ENCODE assay signal across 8 mouse cellular contexts in the genomic region with DNA sequence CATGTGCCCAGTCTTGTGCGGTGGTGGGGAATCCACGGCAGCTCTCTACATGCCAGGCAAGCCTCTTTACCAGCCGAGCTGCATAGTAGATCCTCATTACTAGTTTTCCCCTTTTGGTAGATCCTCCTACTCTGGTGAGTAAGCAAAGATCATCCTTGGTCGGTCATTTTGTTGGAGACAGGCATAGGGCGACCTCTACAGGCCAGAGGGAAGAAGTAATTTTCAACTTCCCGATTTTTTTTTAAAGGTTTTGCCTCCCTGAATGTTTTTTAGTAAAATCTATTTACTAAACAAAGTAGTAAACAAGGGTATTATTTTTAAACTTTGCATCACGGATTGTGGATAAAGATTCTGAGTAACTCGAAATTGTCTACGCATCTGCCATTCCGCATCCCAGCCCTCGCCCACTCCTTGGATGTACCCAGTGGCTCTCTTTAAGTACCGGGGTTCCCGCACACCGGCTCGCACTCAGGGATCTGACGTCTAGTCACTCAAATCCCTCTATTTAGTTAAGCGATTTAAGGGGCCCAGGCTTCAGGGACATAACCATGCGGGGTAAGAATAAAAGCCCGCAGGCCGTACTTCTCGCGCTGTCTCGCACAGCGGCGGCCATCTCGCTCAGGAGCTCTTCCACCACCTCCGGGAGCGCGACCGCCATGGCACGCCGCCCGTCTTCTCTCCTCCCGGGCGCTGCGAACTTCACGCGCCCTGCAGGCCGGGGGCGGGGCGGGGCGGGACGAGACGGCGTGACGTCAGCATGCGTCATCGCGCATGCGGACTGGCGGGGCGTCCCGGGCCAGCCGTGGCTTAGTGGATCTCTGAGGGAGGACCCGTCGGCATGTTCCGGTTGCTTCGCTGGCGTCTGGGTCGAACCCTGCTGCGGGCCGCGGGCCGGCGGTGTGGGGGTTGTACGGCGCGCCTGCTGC. TPM values are rescaled to one million over a fixed set of nuclear protein-coding genes. Genes with fewer than 3 reads are reported as not detected.
DNase-seq lines count a peak whose midpoint lies in the region; ATAC-seq lines count a peak whose summit lies in the region.

A gene (minus strand): TSS at position 701 of the 926 bp plus-strand sequence.
A gene (plus strand): TSS at position 799 of the 926 bp plus-strand sequence.

- H3K4me2 ChIP-seq in heart, embryonic 14.5 days (ENCODE audit: low read length), result peak within 1 kb of the TSS; percentile 73
- H3K4me2 ChIP-seq in liver, embryonic 13.5 days, result peak within 1 kb of the TSS; percentile 86
- peak within 1 kb of the TSS; percentile 74 for H3K4me2 ChIP-seq in stomach, embryonic 16.5 days (ENCODE audit: low read depth, low read length)

- peak within 1 kb of the TSS; percentile 87 to 96 for H3K27ac ChIP-seq in heart, embryonic 14.5 days (replicated peaks in 1 of 2; ENCODE audit: control insufficient read depth in 1 of 2, insufficient read depth in 1 of 2, low read depth in 2 of 2, low read length in 2 of 2)
- peak within 1 kb of the TSS; percentile 93 for H3K27ac ChIP-seq in liver, embryonic 13.5 days
- H3K27ac ChIP-seq in stomach, embryonic 16.5 days (ENCODE audit: low read length), result peak within 1 kb of the TSS; percentile 93

- peak; percentile 85 for ATAC-seq in CD4-positive, CD25-positive, alpha-beta regulatory T cell, adult 4 months
- ATAC-seq in heart, embryonic 14.5 days (ENCODE audit: insufficient number of reproducible peaks, insufficient read depth, low FRiP score, low read depth), result peak; percentile 95
- peak; percentile 94 for ATAC-seq in liver, embryonic 13.5 days (ENCODE audit: low read depth)
- ATAC-seq in stomach, embryonic 16.5 days (ENCODE audit: insufficient read depth, low FRiP score), result peak; percentile 96

- H3K27me3 ChIP-seq in heart, embryonic 14.5 days (ENCODE audit: control insufficient read depth, insufficient read depth, low read length), result no peaks in the 10 kb centered on the region
- no peaks in the 10 kb centered on the region for H3K27me3 ChIP-seq in liver, embryonic 13.5 days
- H3K27me3 ChIP-seq in stomach, embryonic 16.5 days (ENCODE audit: control insufficient read depth, insufficient read depth, low read length), result no peaks in the 10 kb centered on the region

- H3K36me3 ChIP-seq in heart, embryonic 14.5 days (ENCODE audit: control insufficient read depth, insufficient read depth, low read length), result peaks cover 30% of the 10 kb centered on the region
- H3K36me3 ChIP-seq in liver, embryonic 13.5 days, result peaks cover 13% of the 10 kb centered on the region; the same call in 1 of the 2 replicates
- no peaks in the 10 kb centered on the region; the same call in 1 of the 2 replicates for H3K36me3 ChIP-seq in stomach, embryonic 16.5 days (ENCODE audit: control insufficient read depth, insufficient read depth, low read length)

- DNase-seq in c-Kit-negative CD71-positive TER-119-positive erythroid progenitor cells, embryonic 14.5 days (ENCODE audit: low read depth, low spot score), result peak; percentile 87
- peak; percentile 69 for DNase-seq in fibroblast of lung, adult 2 months (ENCODE audit: low read depth)
- peak; percentile 97 for DNase-seq in kidney, postnatal 14 days
- peak; percentile 86 for DNase-seq in liver, embryonic 13.5 days
- DNase-seq in neural tube, embryonic 10.5 days (ENCODE audit: extremely low spot score, low spot score), result peak; percentile 95

- WGBS in heart, embryonic 14.5 days, result under 1% methylated on average over 68 of the region's 68 CpGs
- under 1% methylated on average over 59 of the region's 68 CpGs for WGBS in liver, embryonic 13.5 days (ENCODE audit: insufficient replicate concordance)
- under 1% methylated on average over 68 of the region's 68 CpGs for WGBS in stomach, embryonic 16.5 days

- H3K9me3 ChIP-seq in heart, embryonic 14.5 days (ENCODE audit: control insufficient read depth, low read length), result no peaks in the 10 kb centered on the region
- no peaks in the 10 kb centered on the region for H3K9me3 ChIP-seq in liver, embryonic 13.5 days (replicated peaks)
- no peaks in the 10 kb centered on the region for H3K9me3 ChIP-seq in stomach, embryonic 16.5 days (replicated peaks; ENCODE audit: control insufficient read depth, low read length)

- peak within 1 kb of the TSS; percentile 64 to 88 for H3K4me3 ChIP-seq in heart, embryonic 14.5 days (ENCODE audit: control insufficient read depth in 1 of 2, insufficient read depth in 1 of 2, low read depth in 1 of 2, low read length in 2 of 2)
- H3K4me3 ChIP-seq in liver, embryonic 13.5 days (replicated peaks), result peak within 1 kb of the TSS; percentile 86
- peak within 1 kb of the TSS; percentile 87 for H3K4me3 ChIP-seq in stomach, embryonic 16.5 days (replicated peaks; ENCODE audit: low read length)

- H3K4me1 ChIP-seq in heart, embryonic 14.5 days (ENCODE audit: control insufficient read depth in 2 of 2, insufficient read depth in 2 of 2, low read length in 2 of 2), result peaks cover 0 to 8% of the 10 kb centered on the region in 2 experiments; a peak in 1 of 4 replicates
- H3K4me1 ChIP-seq in liver, embryonic 13.5 days (replicated peaks), result peaks cover 28% of the 10 kb centered on the region
- H3K4me1 ChIP-seq in stomach, embryonic 16.5 days (ENCODE audit: control insufficient read depth, insufficient read depth, low read length), result peaks cover 7% of the 10 kb centered on the region; the same call in 1 of the 2 replicates

- H3K9ac ChIP-seq in heart, embryonic 14.5 days (ENCODE audit: low read length), result peak within 1 kb of the TSS; percentile 76
- H3K9ac ChIP-seq in liver, embryonic 13.5 days, result peak within 1 kb of the TSS; percentile 83
- peak within 1 kb of the TSS; percentile 86 for H3K9ac ChIP-seq in stomach, embryonic 16.5 days (ENCODE audit: low read length)

RNA-seq across cellular contexts. Expression of the first gene that starts in this region (rescaled TPM):
- 1 to 10 TPM; 9.6 to 9.7 TPM for polyA plus RNA-seq in CD4-positive, CD25-positive, alpha-beta regulatory T cell, adult 4 months (2017; shearing (Covaris generic))
- 19.7 and 22.2 TPM in 2 replicates for polyA plus RNA-seq in heart, embryonic 14.5 days (2014; fragmentation: Nextera tagmentation; extraction: Ambion mirVana)
- 11.3 and 13.0 TPM in 2 replicates for polyA plus RNA-seq in liver, embryonic 13.5 days (2015; fragmentation: Nextera tagmentation; extraction: Ambion mirVana)
- 18.4 and 19.8 TPM in 2 replicates for polyA plus RNA-seq in stomach, embryonic 16.5 days (2015; fragmentation: Nextera tagmentation; extraction: Ambion mirVana)

RNA-seq across cellular contexts. Expression of the second gene that starts in this region (rescaled TPM):
- polyA plus RNA-seq in CD4-positive, CD25-positive, alpha-beta regulatory T cell, adult 4 months (2017; shearing (Covaris generic)), result 10 to 100 TPM; 11.0 to 11.6 TPM
- polyA plus RNA-seq in heart, embryonic 14.5 days (2014; fragmentation: Nextera tagmentation; extraction: Ambion mirVana), result 16.1 and 19.4 TPM in 2 replicates
- polyA plus RNA-seq in liver, embryonic 13.5 days (2015; fragmentation: Nextera tagmentation; extraction: Ambion mirVana), result 3.9 and 4.4 TPM in 2 replicates
- 14.6 and 14.9 TPM in 2 replicates for polyA plus RNA-seq in stomach, embryonic 16.5 days (2015; fragmentation: Nextera tagmentation; extraction: Ambion mirVana)

Comparison
In these comparisons a context has a peak if more than half of its experiments do, and no peak if none do; other contexts are left out.
1. Peak in every context shown above with its lines: DNase-seq, ATAC-seq, H3K4me3 ChIP-seq and H3K27ac ChIP-seq.